Mouse (Mus musculus) intestine, postnatal 0 days (tissue): ENCODE data around the gene Gm21976. TPM values are rescaled to one million over a fixed set of nuclear protein-coding genes. Genes with fewer than 3 reads are reported as not detected.

Experiments used
- ATAC-seq: fragments of 200-750 bp; cut with Nextera tagmentation; 2 replicates; pipeline ENCODE4 v1.8.0; 2017; ENCODE audit warnings: mild to moderate bottlenecking, moderate TSS enrichment, moderate library complexity
- H3K27ac ChIP-seq: fragments of 300-500 bp; sonication (generic); 2 replicates; pipeline ENCODE4 v1.5.1; 2014; ENCODE audit warnings: mild to moderate bottlenecking, low read depth, low read length, moderate library complexity
- H3K27me3 ChIP-seq: fragments of 300-500 bp; sonication (generic); replicated peaks from 2 replicates; pipeline ENCODE4 v1.6.1; 2014; ENCODE audit warnings: low read length, mixed read lengths; ENCODE audit not compliant: control insufficient read depth, insufficient read depth
- H3K36me3 ChIP-seq: fragments of 300-500 bp; sonication (generic); 2 replicates; pipeline ENCODE4 v1.6.1; 2014; ENCODE audit warnings: mild to moderate bottlenecking, moderate library complexity; ENCODE audit not compliant: control insufficient read depth, insufficient read depth
- H3K4me1 ChIP-seq: fragments of 300-500 bp; sonication (generic); replicated peaks from 2 replicates; pipeline ENCODE4 v1.6.1; 2014; ENCODE audit warnings: antibody characterized with exemption, low read length, mixed read lengths; ENCODE audit not compliant: control insufficient read depth, insufficient read depth
- H3K4me2 ChIP-seq: fragments of 300-500 bp; sonication (generic); replicated peaks from 2 replicates; pipeline ENCODE4 v1.6.1; 2014; ENCODE audit warnings: low read depth, mild to moderate bottlenecking, moderate library complexity
- H3K4me3 ChIP-seq: fragments of 300-500 bp; sonication (generic); 2 replicates; pipeline ENCODE4 v1.5.1; 2014; ENCODE audit warnings: low read depth, low read length
- H3K9ac ChIP-seq: fragments of 300-500 bp; sonication (generic); 2 replicates; pipeline ENCODE4 v1.6.1; 2014; ENCODE audit warnings: mild to moderate bottlenecking, low read depth, low read length
- H3K9me3 ChIP-seq: fragments of 300-500 bp; sonication (generic); 2 replicates; pipeline ENCODE4 v1.6.1; 2016; ENCODE audit warnings: mixed run types; ENCODE audit not compliant: control insufficient read depth
- CTCF ChIP-seq: sonication (generic); IDR thresholded peaks from 2 replicates; pipeline ENCODE4 v1.5.1; 2016; ENCODE audit warnings: low read depth, mild to moderate bottlenecking, control low read depth, antibody characterized with exemption, moderate library complexity
- WGBS: fragments of 180-500 bp; shearing (Covaris S2); extraction: QIAGEN DNeasy Blood & Tissue Kit; methylation state at CpG from one replicate; pipeline ENCODE4 v1.1.7; 2014; 5-methylcytosine and 5-hydroxymethylcytosine counted together
- polyA plus RNA-seq: library from polyadenylated mRNA; unstranded; fragments of >200 nt; fragmentation: Nextera tagmentation; extraction: Ambion mirVana; gene quantifications from 2 replicates; pipeline ENCODE4 v1.2.1, GENCODE M21; 2015

The Gm21976 gene
- polyA plus RNA-seq, 1 experiment from 2014 or later: not detected

GRCm38 (mm10) chr13:98354090-98354801 is 74.6 kb downstream of the Gm21976 start, which contains the start of gene Foxd1:
TSS of gene Foxd1 (plus strand) at chr13:98354242.
- 0 out of 2 replicates have a peak within 1 kb of the TSS, but pooled peaks have one; percentile 11 for H3K9ac ChIP-seq
- H3K36me3 ChIP-seq: no peaks in the 10 kb centered on the region
- TF ChIP-seq CTCF: 0 out of 2 replicates have a peak, but pooled peaks have one; percentile 5
- peaks cover 92% of the 10 kb centered on the region for H3K27me3 ChIP-seq
- no peak within 1 kb of the TSS for H3K27ac ChIP-seq
- H3K4me3 ChIP-seq: peak within 1 kb of the TSS; percentile 48
- H3K4me2 ChIP-seq: peak within 1 kb of the TSS; percentile 80
- ATAC-seq: peak; percentile 66
- under 1% methylated on average over 71 of the region's 76 CpGs for WGBS
- H3K9me3 ChIP-seq: no peaks in the 10 kb centered on the region
- peaks cover 7% of the 10 kb centered on the region; the same call in 1 of the 2 replicates for H3K4me1 ChIP-seq

- Histone ChIP-seq H3K9me3 (no peaks in the 10 kb centered on the region), H3K9ac (no peak overlapping the region), H3K4me2 (peak overlapping the region; percentile 80), H3K27me3 (peaks cover 97% of the 10 kb centered on the region), H3K4me1 (peaks cover 7% of the 10 kb centered on the region; the same call in 1 of the 2 replicates), H3K27ac (no peak overlapping the region), H3K4me3 (peak overlapping the region; percentile 48), H3K36me3 (no peaks in the 10 kb centered on the region)
- ATAC-seq: no peak
- WGBS: under 1% methylated on average over 86 of the region's 102 CpGs
- TF ChIP-seq CTCF: no peak
These were observed 75.3 kb downstream of the Gm21976 start for GRCm38 (mm10) chr13:98354871-98355558.

GRCm38 (mm10) chr13:98355559-98356111 is 75.9 kb downstream of the Gm21976 start:
- Histone ChIP-seq H3K4me2 (peak overlapping the region; percentile 80), H3K36me3 (no peaks in the 10 kb centered on the region), H3K9ac (no peak overlapping the region), H3K27ac (no peak overlapping the region), H3K9me3 (no peaks in the 10 kb centered on the region), H3K4me3 (peak overlapping the region; percentile 48), H3K4me1 (peaks cover 7% of the 10 kb centered on the region; the same call in 1 of the 2 replicates), H3K27me3 (peaks cover 97% of the 10 kb centered on the region)
- TF ChIP-seq CTCF: no peak
- no peak for ATAC-seq
- under 1% methylated on average over 59 of the region's 81 CpGs for WGBS

GRCm38 (mm10) chr13:98356176-98356972 is 76.7 kb downstream of the Gm21976 start:
- Histone ChIP-seq H3K36me3 (no peaks in the 10 kb centered on the region), H3K4me1 (peaks cover 7% of the 10 kb centered on the region; the same call in 1 of the 2 replicates), H3K27me3 (peaks cover 97% of the 10 kb centered on the region), H3K4me3 (peak overlapping the region; percentile 48), H3K9ac (no peak overlapping the region), H3K9me3 (no peaks in the 10 kb centered on the region), H3K27ac (no peak overlapping the region), H3K4me2 (0 out of 2 replicates have a peak overlapping the region, but pooled peaks have one; percentile 80)
- ATAC-seq: no peak
- no peak for TF ChIP-seq CTCF
- WGBS: 8% methylated on average over 9 of the region's 9 CpGs

Other genes with a start within 250 kb of the Gm21976 start
- 13.8 and 15.1 TPM in 2 replicates for gene Arhgef28, start 73.4 kb upstream of the Gm21976 start, polyA plus RNA-seq
- gene Utp15, start 16.8 kb upstream of the Gm21976 start, polyA plus RNA-seq: 9.3 and 9.8 TPM in 2 replicates
- 18.9 and 19.3 TPM in 2 replicates for gene Ankra2, start 16.8 kb upstream of the Gm21976 start, polyA plus RNA-seq
- 471 and 494 TPM in 2 replicates for gene Btf3, start 37.1 kb downstream of the Gm21976 start, polyA plus RNA-seq
- gene Foxd1, start 74.4 kb downstream of the Gm21976 start, polyA plus RNA-seq: not detected in 2 replicates
- gene Gm10320, start 212.1 kb downstream of the Gm21976 start, polyA plus RNA-seq: 1.9 and 2.4 TPM in 2 replicates